Mouse (Mus musculus): ENCODE data around the gene Mief1. TPM values are rescaled to one million over a fixed set of nuclear protein-coding genes. Genes with fewer than 3 reads are reported as not detected.

The Mief1 gene
- total RNA-seq, 2 experiments from 2014 or later: 19.5 to 23.2 TPM

GRCm38 (mm10) chr15:80228071-80228800 is 5.6 kb upstream of the Mief1 start:
- no peak for DNase-seq

- no peak for DNase-seq
Measured at GRCm38 (mm10) chr15:80232331-80232730, 1.5 kb upstream of the Mief1 start.

- DNase-seq: no peak
Measured at GRCm38 (mm10) chr15:80233053-80233452, 765 bp upstream of the Mief1 start.

GRCm38 (mm10) chr15:80235535-80235934 is 1.7 kb downstream of the Mief1 start, which contains the start of gene AC140267.1:
AC140267.1 (plus strand) TSS chr15:80235835.
- no peak for DNase-seq

- DNase-seq: no peak
Measured at GRCm38 (mm10) chr15:80248135-80248534, 14.3 kb downstream of the Mief1 start.

- DNase-seq: no peak
Measured at GRCm38 (mm10) chr15:80248596-80248995, 14.8 kb downstream of the Mief1 start.

- no peak for DNase-seq
Measured at GRCm38 (mm10) chr15:80249672-80250071, 15.9 kb downstream of the Mief1 start.

- DNase-seq: no peak
Measured at GRCm38 (mm10) chr15:80250586-80250985, 16.8 kb downstream of the Mief1 start.

- no peak for DNase-seq
Measured at GRCm38 (mm10) chr15:80253530-80253929, 19.7 kb downstream of the Mief1 start.

GRCm38 (mm10) chr15:80254207-80254606 is 20.4 kb downstream of the Mief1 start:
- no peak for DNase-seq

GRCm38 (mm10) chr15:80254847-80255645 is 21.2 kb downstream of the Mief1 start, which contains the start of gene Atf4:
Atf4 (plus strand) TSS chr15:80255184.
- peak; percentile 99 for DNase-seq

- DNase-seq: peak; percentile 87
Measured at GRCm38 (mm10) chr15:80255646-80256121, 21.9 kb downstream of the Mief1 start.

GRCm38 (mm10) chr15:80256242-80256641 is 22.4 kb downstream of the Mief1 start:
- DNase-seq: no peak

GRCm38 (mm10) chr15:80256656-80257601 is 23.1 kb downstream of the Mief1 start:
- DNase-seq: no peak

- no peak for DNase-seq
Measured at GRCm38 (mm10) chr15:80257602-80258239, 23.9 kb downstream of the Mief1 start.

GRCm38 (mm10) chr15:80258240-80259170 is 24.7 kb downstream of the Mief1 start:
- DNase-seq: no peak

GRCm38 (mm10) chr15:80259406-80260045 is 25.7 kb downstream of the Mief1 start:
- DNase-seq: no peak

GRCm38 (mm10) chr15:80260677-80261076 is 26.9 kb downstream of the Mief1 start:
- DNase-seq: peak; percentile 63

GRCm38 (mm10) chr15:80261100-80261499 is 27.3 kb downstream of the Mief1 start:
- DNase-seq: no peak
